Mouse (Mus musculus) bone marrow, adult 2 months (tissue): ENCODE data around the gene Polr1e. TPM values are rescaled to one million over a fixed set of nuclear protein-coding genes. Genes with fewer than 3 reads are reported as not detected.
"Not testable (repeated sequence)": the region's sequence is repeated elsewhere in the genome, so short reads cannot be mapped to it uniquely, and the experiment has no call there.

ENCODE experiments used
- H3K27ac ChIP-seq: fragments of 200-500 bp; 2 replicates; pipeline ENCODE4 v1.5.1; 2012; ENCODE audit warnings: low read depth, mild to moderate bottlenecking, control low read depth, inconsistent platforms, low read length; ENCODE audit not compliant: control insufficient read depth, poor library complexity, insufficient read depth
- H3K4me1 ChIP-seq: fragments of 200-500 bp; 2 replicates; pipeline ENCODE4 v1.6.1; 2011; ENCODE audit warnings: low read length; ENCODE audit not compliant: control insufficient read depth, insufficient read depth
- H3K4me3 ChIP-seq: fragments of 200-500 bp; replicated peaks from 2 replicates; pipeline ENCODE3; 2011; ENCODE audit warnings: mild to moderate bottlenecking, low read depth, low read length, control low read depth; ENCODE audit not compliant: control insufficient read depth
- CTCF ChIP-seq: fragments of 200-500 bp; IDR thresholded peaks from 2 replicates; pipeline ENCODE4 v1.5.1; 2011; ENCODE audit warnings: low read length, control low read depth; ENCODE audit not compliant: control insufficient read depth, insufficient read depth
- POLR2A ChIP-seq: fragments of 200-500 bp; IDR thresholded peaks from 2 replicates; pipeline ENCODE4 v1.6.1; 2011; ENCODE audit warnings: low read depth, mild to moderate bottlenecking, control low read depth, low read length, borderline replicate concordance; ENCODE audit not compliant: control insufficient read depth
- WGBS: fragments of 180-500 bp; shearing (Covaris S2); methylation state at CpG from one replicate; pipeline ENCODE4 v1.1.7; 2018; 5-methylcytosine and 5-hydroxymethylcytosine counted together
- polyA plus RNA-seq: library from polyadenylated mRNA; stranded (reverse); fragments of >200 nt; gene quantifications from 2 replicates; pipeline ENCODE4 v1.2.4, GENCODE M21; 2011; ENCODE audit warnings: low replicate concordance; ENCODE audit not compliant: missing spikeins, insufficient read depth, insufficient read length

The Polr1e gene
- polyA plus RNA-seq, 1 experiment, result 11.3 TPM

- WGBS, result 76% methylated on average over 13 of the region's 13 CpGs
- Histone ChIP-seq H3K4me3 (no peak overlapping the region), H3K27ac (no peak overlapping the region), H3K4me1 (no peaks in the 10 kb centered on the region)
- TF ChIP-seq POLR2A, result no peak
- TF ChIP-seq CTCF, result no peak
These were observed 19.4 kb downstream of the Polr1e start for GRCm38 (mm10) chr4:45037455-45038410.

- H3K4me3 ChIP-seq, H3K27ac ChIP-seq, H3K4me1 ChIP-seq: not testable (repeated sequence)
- 43% methylated on average over 8 of the region's 8 CpGs for WGBS
These were observed 20.5 kb downstream of the Polr1e start for GRCm38 (mm10) chr4:45038879-45039278.

- H3K4me1 ChIP-seq, H3K27ac ChIP-seq, H3K4me3 ChIP-seq: not testable (repeated sequence)
- 90% methylated on average over 7 of the region's 7 CpGs for WGBS
These were observed 21.2 kb downstream of the Polr1e start for GRCm38 (mm10) chr4:45039546-45039945.

- H3K4me1 ChIP-seq, result no peaks in the 10 kb centered on the region
- H3K4me3 ChIP-seq, result no peak overlapping the region
- H3K27ac ChIP-seq, result no peak overlapping the region
- TF ChIP-seq POLR2A (no peak), CTCF (no peak)
- WGBS, result 83% methylated on average over 7 of the region's 7 CpGs
These were observed 22.4 kb downstream of the Polr1e start for GRCm38 (mm10) chr4:45040795-45041194.

GRCm38 (mm10) chr4:45046679-45047078 lies 28.3 kb downstream of the Polr1e start:
- Histone ChIP-seq H3K4me3 (no peak overlapping the region), H3K4me1 (no peaks in the 10 kb centered on the region), H3K27ac (no peak overlapping the region)
- WGBS, result 89% methylated on average over 5 of the region's 5 CpGs
- TF ChIP-seq POLR2A (no peak), CTCF (no peak)

GRCm38 (mm10) chr4:45047286-45047887 lies 29.0 kb downstream of the Polr1e start:
- WGBS, result 86% methylated on average over 9 of the region's 9 CpGs
- Histone ChIP-seq H3K4me3 (no peak overlapping the region), H3K4me1 (no peaks in the 10 kb centered on the region), H3K27ac (no peak overlapping the region)
- TF ChIP-seq POLR2A (no peak), CTCF (no peak)

- Histone ChIP-seq H3K4me1 (no peaks in the 10 kb centered on the region), H3K4me3 (no peak overlapping the region), H3K27ac (no peak overlapping the region)
- TF ChIP-seq CTCF, result no peak
- no peak for TF ChIP-seq POLR2A
- WGBS, result 87% methylated on average over 9 of the region's 9 CpGs
These were observed 29.6 kb downstream of the Polr1e start for GRCm38 (mm10) chr4:45047956-45048355.

- 39% methylated on average over 3 of the region's 3 CpGs for whole genome bisulfite sequencing
- Histone ChIP-seq H3K27ac (no peak overlapping the region), H3K4me3 (no peak overlapping the region), H3K4me1 (no peaks in the 10 kb centered on the region)
- TF ChIP-seq POLR2A, result no peak
- TF ChIP-seq CTCF, result peak; percentile 35; the same call in 1 of the 2 replicates
These were observed 36.5 kb downstream of the Polr1e start for GRCm38 (mm10) chr4:45054862-45055261.

- Histone ChIP-seq H3K27ac (no peak overlapping the region), H3K4me3 (no peak overlapping the region), H3K4me1 (no peaks in the 10 kb centered on the region)
- TF ChIP-seq POLR2A (no peak), CTCF (no peak)
- WGBS, result 82% methylated on average over 8 of the region's 8 CpGs
These were observed 37.1 kb downstream of the Polr1e start for GRCm38 (mm10) chr4:45055451-45055850.

GRCm38 (mm10) chr4:45063836-45064235 lies 45.5 kb downstream of the Polr1e start:
- not testable (repeated sequence) for H3K4me1 ChIP-seq, H3K4me3 ChIP-seq, H3K27ac ChIP-seq
- 50% methylated on average over 1 of the region's 1 CpGs for WGBS
